Mouse (Mus musculus): ENCODE results near the gene Kif6. TPM values are rescaled to one million over a fixed set of nuclear protein-coding genes. Genes with fewer than 3 reads are reported as not detected.

Gene Kif6
- total RNA-seq, 2 experiments from 2014 or later = not detected

DNA sequence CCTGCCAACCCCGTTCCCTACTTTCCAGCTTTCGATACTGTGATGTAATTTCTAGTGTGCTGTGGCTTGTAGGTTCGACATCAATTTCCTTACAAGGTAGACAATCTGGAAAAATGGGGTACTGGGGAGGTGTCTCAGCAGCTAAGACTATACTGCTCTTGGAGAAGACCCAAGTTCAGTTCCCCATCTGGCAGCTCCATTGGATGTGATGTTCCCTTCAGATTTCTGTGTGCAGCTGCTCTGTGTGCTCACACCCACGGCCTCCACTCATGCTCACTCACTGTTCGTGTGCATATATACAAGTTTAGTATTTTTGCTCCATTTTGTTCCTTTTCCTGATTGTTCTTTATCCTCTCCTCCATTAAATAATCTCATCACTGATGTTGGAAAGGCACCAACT lies 51.8 kb downstream of the Kif6 start:
- no peak for DNase-seq

DNA sequence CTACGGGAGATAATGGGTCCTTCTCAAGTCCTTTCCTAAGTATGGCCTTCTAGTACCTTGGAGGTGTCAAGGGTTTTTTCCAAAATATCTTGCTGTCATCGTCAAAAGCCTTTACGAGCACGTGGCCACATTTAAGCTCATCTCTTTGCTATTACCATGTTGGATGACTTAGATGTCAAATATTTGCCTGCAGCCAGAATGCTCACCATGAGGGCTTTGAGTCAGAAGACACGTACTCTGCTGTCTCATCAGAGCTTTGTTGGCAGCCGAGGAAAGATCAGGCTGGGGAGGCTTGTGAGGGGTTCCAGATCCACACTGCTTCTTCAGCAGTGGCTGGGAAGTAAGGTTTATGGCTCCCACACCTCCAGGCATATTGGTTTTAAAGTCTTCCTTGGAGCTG lies 53.4 kb downstream of the Kif6 start:
- DNase-seq = no peak

DNA sequence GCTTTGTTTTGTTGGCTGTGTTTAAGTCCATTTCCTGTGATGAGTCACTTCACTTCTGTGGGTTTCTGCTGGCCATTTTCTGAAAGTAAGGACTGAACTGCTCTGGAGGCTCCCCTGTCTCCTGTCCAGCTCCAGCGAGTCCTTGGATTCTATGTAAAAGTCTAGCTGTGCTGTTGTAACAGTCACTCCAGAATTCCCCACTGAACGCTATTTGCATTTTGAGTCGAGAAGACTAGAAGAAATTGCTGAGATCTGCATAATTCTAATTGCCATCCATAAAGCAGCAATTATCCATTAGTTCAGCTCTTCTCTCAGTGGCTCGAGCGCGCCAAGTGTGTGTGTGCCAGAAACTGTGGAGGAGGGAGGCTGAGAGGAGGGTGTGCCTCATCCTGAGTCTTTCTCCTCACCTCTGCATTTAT lies 57.0 kb downstream of the Kif6 start:
- peak; percentile 14 for DNase-seq

DNA sequence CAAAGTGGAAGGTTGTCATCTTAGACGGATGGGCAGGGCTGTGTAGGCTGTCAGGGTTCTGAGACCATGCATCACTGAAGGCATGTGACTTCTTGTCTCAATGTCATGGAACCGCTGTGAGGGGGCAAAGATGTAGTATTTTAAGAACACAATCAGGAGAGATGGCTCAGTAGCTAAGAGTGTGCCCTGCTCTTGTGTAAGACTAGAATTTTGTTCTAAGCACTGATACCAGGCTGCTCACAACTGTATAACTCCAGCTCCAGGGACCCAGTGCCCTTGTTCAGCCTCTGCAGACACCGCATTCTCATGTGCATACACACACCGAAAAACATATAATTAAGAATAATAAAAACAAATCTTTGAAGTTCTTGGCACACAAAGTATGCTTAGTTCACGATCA lies 57.5 kb downstream of the Kif6 start:
- no peak for DNase-seq

DNA sequence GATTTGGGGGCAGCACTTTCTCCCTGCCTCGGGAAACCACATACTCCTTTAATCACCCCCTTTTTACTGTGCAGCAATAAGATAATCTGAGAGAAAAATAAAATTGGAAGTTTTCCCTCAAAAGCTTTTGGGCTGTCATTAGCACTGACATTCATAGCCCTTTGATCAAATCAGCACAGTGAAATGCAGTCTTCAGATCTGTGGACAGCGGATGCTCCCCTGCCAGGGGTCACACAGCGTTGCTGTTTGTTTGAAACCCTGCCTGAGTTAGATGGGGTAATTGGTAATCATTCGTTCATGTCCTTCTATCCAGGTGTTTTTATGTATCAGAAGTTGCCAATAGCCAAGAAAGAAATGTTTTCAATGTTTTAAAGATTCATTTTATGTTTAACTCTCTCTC lies 60.7 kb downstream of the Kif6 start:
- no peak for DNase-seq

DNA sequence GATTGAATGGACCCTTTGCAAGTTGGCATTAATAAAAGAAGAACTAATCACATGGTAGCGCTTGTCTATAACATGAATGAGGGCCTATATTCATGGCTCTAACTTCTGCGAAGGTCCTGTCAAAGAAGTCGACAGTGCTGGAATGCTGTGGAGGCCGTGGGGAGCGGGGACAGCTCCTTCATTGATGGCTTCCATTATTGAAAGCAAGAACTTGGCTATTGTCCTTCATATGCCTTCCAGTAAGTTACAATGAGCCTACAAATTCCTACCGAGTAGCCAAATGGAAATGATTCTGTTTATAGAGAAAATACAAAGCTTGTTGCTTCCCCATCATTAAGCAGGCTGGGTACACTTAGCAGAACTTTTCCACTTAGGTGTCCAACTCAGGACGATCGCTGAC lies 66.5 kb downstream of the Kif6 start:
- no peak for DNase-seq

DNA sequence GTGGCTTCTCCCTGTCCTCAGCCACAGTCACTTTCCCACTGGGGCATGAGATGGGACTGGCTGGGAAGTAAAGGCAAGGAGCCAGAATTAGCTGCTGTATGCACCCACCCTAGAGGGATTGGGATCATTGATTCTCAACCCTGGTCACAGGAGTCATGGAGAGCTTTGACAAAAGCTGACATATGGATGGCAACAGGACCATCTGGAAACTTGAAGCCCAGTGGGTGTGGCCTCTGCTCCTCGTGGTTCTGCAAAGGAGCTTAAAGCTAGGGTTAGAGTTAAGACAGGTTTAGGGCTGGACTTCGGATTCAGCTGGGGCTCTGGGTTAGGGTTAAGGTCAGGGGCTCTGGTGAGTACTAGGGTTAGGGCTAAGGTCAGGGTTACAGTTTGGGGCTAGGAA lies 69.2 kb downstream of the Kif6 start:
- no peak for DNase-seq

DNA sequence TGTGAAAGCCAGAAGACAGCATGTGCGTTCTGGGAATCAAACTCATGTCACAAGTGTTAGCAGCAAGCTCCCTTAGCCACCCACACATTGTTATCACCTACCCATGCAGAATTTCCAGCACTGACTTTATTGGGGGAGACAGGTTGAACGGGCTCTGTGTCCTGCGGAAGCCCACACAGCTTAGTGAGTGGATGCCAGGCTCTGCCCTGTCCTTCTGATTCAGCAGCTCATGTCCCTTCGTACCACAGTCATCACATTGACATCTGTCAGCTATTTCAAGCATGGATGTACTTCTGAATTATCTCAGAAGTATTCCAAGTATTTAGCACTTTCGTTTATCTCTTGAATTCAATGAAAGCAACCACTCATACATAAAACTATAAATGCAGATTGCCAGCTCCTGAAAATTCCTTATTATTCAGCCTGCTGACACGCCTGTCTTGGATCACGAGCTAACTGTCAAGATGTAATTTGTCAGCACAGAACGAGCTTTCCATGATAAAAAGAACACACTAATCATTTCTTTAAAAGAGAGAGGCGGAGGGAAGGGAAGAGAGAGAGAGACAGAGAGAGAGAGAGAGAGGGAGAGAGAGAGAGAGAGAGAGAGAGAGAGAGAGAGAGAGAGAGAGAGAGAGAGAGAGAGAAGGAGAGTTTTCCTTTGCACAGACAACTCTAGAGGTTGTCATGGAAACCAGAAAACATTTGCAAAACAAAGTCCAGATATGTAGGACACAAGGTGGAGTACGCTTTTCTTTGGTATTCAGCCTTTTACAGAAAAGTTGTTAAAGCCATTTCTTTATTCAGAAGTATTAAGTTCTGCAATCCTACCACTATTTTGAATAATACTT lies 75.9 kb downstream of the Kif6 start:
- DNase-seq = no peak

DNA sequence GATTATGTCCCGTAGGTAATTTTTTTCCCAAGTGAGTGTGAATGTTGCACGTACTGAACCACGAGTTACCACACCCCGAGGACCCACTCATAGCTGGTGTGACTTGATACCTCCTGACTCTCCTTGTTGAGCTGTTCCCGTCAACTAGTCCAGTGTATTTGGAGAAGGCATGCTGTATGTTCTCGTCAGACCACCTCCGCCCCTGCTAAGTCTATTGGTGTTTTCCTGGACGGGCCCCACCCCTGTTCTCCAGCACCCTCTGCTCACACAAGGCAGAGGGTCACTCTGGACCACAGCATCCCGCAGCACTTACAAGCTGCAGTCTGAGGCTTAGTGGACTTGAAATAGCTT lies 76.5 kb downstream of the Kif6 start:
- no peak for DNase-seq

DNA sequence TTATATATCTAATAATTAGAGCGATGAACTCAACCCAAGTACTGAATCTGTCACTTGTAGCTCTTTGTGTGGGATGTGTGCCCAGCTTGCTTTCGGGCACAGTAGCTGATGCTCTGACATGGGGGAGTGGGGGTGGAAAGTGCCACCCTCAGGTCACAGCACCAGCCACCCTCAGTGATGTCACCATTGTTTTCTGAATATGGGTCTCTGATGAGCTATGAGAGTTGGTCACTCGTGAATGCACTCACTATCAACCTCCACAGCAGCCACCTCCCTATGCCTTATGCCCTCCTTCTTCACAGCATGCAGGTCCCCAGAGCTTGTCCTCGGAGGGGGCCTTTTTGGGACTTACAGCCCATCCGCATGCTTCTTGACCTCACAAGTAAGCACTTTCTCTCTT lies 78.3 kb downstream of the Kif6 start:
- no peak for DNase-seq

DNA sequence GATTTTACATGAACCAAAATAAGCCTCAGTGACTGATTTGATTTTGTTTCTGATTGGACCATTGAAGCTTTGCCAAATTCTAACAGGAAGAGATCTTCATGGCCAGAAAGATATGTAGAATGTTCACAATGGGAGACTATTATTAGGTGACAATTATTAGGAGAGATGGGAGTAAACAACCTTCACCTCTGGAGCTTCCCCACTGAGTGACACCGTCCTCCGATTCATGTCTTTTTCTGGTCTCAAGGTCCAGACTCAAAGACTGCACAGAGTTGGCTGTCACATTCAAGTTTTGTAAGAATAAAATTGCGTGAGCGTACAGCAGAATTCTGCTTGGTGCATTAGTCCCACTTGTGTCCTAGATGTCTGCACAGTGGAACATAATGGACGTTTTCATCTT lies 82.3 kb downstream of the Kif6 start:
- no peak for DNase-seq

DNA sequence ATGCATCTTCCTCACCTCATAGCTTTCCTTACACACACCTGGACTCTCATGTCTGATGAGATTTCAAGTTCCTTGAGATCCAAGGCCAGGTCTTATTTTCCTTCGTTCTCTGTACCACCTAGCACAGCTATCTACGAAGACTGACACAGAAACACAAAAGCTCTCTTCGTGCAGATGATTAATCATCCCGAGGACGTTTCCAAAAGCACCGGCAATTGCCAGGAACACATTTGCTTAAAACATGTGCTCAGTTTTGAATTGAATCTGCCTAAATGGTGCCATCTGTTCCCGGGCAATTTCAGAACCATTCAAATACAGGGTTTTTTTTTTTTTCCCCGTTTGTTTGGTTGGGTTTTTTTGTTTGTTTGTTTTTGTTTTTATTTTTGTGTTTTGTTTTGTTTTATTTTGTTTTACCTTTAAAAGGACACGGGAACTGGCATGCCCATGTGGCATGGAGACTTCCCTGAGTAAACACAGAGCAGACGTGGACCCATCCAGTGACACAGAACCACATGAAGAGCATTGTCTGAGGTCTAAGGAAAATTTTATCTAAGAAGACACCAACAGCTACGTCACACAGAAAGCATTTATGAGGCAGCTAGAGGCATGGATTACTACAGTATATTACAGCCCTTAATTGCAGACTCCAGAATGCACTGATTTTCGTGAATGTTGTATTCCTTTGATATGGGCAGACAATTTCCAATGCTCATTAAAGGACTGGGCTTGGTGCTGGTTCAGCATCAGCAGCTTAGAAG lies 88.7 kb downstream of the Kif6 start:
- no peak for DNase-seq

DNA sequence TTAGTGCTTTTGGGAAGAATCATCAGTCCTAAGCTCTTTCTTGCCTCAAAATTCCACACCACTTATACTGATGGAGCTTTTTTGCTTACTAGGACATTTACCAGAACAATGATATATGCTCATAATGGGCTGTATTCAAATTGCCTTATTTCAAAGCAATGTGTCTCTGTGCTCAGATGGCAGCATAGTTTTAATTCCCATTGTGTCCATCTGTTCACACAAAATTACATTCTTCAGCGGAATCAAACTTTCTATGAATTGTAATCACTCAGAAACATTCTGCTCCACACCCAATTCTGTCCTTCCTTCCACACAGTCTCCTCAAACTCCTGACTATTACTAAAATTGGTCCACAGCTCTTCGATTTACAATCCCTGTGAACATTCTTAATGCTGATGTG lies 94.3 kb downstream of the Kif6 start:
- DNase-seq = no peak

DNA sequence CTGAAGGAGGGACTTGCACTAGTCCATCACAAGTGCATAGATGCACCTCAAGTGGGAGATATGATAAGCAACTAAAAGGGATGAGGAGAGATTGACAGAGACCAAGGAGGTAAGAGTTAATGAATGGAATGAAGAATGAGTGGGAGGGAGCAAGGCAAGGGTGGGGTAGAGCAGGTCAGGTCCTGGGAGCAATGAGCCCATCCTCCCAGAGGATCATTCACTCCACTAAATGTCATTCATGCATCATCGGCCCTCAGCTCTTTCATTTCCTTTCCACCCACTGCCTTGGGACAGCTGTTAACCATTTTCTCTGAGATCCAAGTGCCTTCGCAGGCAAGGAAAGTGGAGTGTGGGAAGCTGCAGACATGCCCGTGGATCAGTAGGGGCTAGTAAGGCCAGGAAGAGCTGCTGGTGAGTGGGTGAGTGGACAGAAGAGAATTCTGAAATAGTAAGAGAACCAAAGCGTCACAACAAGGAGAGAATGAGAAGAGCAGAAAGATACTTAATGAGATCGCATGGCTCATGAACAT lies 95.2 kb downstream of the Kif6 start:
- DNase-seq = no peak

DNA sequence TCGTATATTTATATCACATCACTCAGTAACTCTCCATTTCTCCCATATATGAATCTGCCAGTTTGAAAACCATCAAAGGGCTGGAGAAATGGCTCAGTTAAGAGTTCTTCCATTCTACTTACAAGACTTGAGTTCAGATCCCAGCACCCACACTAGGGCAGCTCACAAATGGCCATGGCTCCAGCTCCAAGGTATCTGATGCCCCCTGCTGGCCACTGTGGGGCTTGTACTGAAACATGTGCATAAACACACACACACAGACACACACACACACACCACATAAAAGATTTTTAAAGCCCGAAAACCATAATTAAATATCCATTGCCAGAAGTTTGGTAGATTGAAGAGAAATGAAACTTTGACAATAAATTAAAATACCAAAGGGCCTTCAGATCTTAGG lies 111.3 kb downstream of the Kif6 start:
- no peak for DNase-seq

DNA sequence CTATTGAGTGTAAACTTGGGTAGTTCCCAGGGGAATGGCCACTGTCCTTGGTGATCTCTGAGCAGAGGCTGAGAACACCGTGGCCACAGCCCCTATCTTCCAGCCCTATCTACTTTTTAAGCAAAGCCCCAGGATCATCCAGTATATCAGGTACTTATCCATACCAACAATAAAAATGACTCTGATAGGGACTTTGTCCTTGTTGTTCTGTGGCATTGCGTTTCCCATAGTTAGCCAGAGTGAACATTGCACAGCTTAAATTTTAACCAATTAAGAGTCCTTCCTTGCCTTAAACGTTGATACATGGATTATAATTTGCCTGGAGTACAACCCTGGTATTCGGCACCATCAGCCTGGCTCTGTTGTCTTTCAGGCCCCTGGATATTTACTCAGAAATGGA lies 112.0 kb downstream of the Kif6 start:
- DNase-seq = no peak

DNA sequence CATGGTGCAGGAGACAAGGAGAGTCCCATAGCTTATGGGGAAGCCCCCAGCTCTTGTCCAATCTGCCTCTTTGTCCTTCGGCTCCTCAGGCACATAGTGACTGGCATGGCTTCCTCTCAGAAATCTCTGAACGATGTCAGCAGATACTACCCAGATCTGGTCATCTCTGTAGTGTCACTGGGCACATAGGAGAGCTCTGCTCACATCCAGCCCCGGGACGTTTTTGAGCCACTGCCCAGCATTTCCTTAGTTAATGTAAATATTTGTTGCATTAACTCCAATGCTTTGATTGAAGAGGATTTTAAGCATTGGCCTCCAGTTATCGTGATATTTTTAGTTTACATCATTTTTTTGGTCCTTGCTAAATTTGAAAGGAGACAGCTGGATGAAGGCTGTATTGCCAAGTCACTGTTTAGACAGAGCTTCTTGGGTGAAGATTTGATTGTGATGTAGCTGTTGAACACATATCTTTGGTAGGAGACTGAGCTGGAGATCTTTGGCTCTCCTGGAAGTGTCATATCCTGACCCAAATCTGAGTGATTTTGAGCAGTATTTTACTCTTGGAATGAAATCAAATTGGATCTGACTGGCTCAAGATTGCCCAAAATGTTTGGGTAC lies 112.6 kb downstream of the Kif6 start:
- DNase-seq = no peak

DNA sequence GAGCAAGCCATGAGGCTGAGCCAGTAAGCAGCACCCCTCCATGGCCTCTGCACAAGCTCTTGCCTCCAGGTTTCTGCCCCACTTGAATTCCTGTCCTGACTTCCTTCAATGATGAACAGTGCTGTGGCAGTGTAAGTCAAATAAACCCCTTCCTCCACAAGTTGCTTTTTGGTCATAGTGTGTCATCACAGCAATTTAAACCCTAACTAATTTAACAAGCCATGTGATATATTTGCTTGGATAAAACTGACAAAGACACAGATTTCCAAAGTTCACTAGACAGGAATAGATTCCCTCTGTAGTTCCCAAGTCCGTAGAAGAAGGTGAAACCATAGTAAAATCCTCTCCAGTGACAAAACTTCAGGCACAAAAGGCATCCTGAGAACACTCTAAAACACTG lies 114.9 kb downstream of the Kif6 start:
- DNase-seq = no peak

DNA sequence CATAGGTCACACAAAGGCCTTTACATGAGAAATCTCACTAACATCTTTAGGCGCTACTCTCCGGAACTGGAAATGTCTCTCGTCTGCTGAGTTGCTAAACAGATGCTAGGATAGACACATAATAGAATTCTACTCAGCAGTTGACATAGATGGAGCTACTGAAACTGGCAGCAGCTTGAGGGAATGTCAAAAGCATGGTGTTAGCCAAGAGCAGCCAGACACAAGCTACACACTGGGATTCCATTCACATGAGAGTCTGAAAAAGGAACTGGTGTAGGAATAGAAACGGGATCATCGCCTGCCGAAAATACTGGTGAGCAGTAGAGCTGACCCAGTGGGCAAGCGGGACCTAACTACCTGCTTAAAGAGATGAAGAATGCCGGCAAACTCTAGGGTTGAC lies 117.8 kb downstream of the Kif6 start:
- DNase-seq = no peak

DNA sequence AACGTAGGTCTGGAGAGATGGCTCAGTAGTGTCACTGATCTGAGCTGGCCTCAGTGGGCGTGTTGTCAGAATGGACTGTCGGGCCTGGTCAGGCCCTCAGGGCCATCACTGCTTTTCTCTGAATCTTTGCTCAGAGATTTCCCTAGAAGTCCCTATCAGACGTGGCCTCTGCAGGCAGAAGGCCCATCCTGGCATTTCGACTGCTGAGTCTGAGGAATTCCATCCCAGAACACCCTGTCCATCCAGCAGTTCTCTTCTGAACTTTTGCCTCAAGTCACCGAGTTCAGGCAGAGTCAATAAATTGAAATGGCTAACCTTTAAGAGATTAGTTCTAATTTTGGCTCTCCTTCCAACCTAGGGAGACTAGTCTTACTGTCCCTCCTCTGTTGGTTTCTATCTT lies 119.1 kb downstream of the Kif6 start:
- no peak for DNase-seq

DNA sequence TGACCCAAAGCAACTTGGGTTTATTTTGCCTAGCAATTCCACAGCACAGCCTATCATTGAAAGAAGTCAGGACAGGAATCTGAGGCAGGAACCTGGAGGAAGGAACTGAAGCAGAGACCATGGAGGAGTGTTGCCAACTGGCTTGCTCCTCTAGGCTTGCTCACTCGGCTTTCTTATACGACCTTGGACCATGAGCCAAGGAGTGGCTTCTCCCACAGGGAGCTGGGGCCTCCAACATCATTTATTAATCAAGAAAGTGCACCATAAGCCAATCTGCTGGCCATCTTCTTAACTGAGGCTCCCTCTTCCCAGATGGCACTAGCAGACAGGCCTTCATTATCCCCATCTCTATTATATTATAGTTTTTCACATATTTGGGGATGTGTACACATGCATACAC lies 119.8 kb downstream of the Kif6 start:
- DNase-seq = no peak

DNA sequence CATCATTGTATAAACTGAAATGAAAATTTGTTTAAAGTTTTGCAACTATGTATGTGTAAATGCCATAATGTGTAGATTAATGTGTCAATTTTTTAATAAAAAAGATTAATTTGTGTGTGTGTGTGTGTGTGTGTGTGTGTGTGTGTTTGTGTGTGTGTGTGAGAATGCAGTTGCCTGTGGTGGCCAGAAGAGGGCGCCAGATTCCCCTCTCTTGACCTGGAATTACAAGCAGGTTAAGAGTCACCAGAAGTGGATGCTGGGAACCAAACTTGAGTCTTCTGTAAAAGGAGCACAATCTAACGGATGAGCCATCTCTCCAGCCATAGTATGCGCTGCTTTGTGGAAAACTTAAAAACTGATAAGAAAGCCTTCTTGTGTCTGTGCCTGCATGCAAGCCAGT lies 121.4 kb downstream of the Kif6 start:
- no peak for DNase-seq

DNA sequence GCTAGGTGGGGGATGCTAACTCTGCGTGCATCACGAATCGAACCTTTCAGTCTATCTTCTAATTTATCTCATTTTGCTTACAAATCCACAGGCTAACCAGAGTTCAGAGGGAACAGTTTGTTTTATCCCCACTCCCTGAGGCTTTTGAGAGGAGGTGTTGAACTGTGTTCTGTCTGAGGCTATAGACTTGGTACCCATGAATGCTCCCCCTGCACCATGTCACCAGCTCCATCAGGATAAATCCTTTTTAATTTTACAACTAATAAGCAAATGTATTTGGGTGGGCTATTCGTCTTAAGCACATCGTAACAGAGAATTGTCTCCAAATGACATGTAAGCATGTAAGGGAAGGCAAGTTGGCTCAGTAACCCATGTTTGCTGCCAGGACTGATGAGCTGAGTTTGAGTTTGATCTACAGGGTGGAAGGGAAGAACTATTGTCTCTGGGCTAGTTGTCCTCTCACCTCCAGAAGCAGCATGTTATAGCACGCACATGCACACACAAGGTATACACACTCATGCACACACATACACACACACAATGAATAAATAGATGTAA lies 122.4 kb downstream of the Kif6 start:
- DNase-seq = no peak
